Mouse (Mus musculus) adrenal gland, adult 18-20 months (tissue): Measurements from ENCODE around the gene Rpp14. TPM values are rescaled to one million over a fixed set of nuclear protein-coding genes. Genes with fewer than 3 reads are reported as not detected.
"Not testable (repeated sequence)": the region's sequence is repeated elsewhere in the genome, so short reads cannot be mapped to it uniquely, and the experiment has no call there.

Experiments
- DNase-seq, 2 experiments: peaks; one replicate each; pipeline ENCODE4 v3.0.0; 2021 to 2022; ENCODE audit warnings: low spot score in 2 of 2
- total RNA-seq, 2 experiments: library from RNA; stranded (reverse); gene quantifications; 1 replicate in 1 of 2; 2 replicates in 1 of 2; pipeline ENCODE4 v1.2.3; 2021

Gene Rpp14
- total RNA-seq, 2 experiments from 2014 or later, result 37.5 to 48.9 TPM

DNA sequence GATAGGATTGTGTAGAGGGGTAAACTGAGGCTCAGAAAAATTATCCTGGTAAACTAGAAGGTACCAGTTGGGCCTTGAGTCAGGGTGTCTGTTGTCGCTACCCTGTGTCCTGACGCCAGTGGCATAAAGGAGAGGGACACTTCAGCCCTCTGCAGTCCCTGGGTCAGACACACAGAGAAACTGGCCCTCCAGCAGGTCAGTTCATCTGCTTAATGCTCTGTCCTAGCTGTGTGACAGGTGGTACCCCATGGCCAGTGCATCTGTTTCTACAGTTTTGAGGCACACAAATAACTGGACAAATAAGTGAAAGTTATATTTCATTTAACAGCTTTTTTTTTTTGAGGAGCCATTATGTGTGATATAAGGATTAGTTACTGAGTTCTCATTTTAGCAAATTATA is 33.4 kb downstream of the Rpp14 start:
- no peak for DNase-seq

DNA sequence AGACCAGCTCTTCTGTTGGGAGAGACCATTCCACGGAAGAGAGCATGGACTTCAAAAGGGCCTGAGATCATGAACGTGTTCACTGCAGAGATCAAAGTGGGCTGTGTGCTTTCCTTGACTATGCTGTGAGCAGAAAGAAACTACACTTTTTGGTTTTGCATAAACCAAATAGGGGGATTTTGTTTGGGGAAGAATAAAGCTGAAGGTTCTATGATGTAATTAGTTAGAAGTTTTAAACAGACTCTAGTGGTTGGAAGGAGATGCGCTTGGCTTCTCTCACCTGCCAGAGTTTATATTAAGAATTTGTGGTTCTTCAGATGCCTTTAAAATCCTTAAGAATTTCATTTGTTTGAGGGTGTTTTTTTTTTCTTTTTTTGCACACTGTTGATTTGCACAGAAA is 34.1 kb downstream of the Rpp14 start:
- DNase-seq, result no peak

DNA sequence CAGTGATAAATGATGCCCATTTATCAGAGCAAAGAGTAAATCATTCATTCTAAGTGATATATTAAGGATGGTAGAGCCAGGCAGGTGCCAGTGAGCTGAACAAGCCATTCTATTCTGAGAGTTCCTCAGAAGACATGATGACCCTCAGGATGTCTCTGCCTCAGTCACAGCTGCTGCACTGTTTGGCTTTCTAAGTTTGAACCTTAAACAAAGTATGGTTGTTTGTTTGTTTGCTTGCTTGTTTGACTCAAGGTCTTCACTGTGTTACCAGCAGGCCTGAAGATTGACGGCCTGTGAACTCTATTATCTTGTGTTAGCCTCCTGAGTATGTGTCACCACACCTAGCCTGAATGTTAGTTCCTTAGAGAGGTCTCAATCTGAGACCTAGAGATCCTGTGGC is 34.6 kb downstream of the Rpp14 start:
- no peak for DNase-seq

DNA sequence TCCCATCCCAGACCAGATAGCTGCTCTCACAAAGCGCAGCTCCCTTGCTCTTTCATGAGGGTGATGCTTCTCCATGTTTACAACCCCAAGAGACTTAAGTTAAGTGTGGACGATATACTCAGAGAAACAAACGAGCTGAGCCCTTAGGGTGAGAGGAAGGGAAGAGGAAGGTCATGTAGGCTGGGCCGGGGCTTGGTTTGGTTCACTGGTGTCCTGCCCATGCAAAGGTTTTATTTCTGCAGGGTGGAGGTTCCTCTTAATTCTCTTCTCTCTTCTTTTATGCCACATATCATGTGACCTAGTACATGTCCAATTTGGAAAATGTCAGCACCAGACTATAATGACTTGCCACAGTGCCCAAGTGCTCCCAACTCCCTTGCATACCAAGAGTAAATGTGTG is 35.6 kb downstream of the Rpp14 start:
- DNase-seq, result no peak

DNA sequence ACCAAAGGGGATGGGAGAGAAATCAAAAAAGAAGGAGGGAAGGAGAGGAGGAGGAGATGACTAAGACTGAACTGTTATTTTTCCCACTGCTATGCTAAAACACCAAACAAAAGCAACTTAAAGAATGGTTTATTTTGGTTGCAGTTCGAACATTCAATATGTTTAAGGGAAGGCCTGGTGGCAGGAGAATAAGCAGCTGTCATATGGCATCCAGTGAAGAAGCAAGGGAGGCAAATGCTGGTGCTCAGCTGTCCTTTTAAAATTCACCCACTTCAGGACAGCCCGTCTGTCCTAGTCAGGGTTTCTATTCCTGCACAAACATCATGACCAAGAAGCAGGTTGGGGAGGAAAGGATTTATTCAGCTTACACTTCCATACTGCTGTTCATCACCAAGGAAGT is 37.2 kb downstream of the Rpp14 start:
- DNase-seq, result no peak

DNA sequence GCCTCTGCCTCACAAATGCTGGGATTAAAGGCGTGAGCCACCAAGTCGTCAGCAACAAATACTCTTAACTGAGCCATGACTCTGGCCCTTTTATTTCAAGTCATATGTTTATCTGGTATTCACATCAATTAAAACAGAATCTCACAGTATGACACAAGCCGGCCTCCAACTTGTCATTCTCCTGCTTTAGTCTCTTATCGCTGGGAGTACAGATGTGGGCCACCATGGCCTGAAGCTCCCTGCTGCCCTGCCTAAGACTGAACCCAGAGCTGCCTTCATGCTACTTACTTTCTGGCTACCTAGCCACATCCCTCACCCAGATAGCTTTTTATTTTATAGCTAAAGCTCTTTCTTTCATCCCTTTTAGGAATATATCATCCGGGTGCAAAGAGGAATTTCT is 39.3 kb downstream of the Rpp14 start:
- no peak for DNase-seq

DNA sequence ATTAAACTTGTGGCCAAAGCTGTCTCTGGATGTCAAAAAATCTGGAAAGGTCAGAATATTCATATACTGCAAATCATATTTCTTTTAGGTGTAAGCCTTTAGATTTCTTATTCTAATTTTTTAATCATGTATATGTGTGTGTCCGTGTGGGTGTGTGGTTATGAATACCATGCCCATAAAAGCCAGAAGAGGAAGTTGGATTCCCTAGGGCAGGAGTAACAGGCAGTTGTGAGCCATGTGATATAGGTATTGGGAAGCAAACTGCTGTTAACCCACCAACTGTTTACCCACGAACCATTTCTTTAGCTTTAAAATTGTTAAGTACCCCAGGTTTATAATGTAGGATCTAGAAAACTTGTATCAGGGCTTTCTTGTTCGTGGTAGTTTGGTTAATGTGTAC is 39.7 kb downstream of the Rpp14 start:
- no peak for DNase-seq

DNA sequence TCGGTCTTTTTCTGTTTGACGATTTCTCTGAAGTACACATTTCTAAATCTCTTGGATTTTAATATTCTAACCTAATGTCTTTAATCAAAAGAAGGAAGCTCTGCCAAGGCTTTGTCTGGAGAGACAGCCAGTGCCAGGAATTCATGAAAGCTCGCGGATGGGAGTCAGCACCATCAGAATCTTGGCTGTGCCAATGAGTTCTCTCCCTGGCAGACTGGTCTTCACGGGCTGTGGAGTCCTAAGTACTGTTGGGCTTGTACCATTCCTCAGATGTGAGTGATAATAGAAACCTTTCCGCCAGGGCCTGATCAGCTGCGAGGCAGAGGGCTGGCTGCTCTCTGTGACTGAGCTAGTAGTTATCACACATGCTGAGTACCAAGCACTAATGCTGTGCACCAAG is 43.0 kb downstream of the Rpp14 start:
- DNase-seq, result no peak

DNA sequence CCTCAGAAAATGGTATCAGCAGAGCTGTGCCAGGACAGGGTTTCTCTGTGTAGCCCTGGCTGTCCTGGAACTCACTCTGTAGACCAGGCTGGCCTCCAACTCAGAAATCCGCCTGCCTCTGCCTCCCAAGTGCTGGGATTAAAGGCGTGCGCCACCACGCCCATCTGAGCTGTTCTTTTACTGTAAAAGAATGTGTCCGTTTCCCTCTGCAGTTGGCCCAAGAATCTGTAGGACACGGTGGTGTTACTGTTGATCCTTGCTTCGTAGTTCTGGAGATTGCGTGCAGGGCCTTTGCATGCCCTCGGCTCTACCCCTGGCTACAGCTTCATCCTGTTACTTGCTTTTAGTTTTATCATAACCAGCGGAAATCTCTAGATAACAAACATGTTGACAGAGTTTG is 43.4 kb downstream of the Rpp14 start:
- not testable (repeated sequence) for DNase-seq

DNA sequence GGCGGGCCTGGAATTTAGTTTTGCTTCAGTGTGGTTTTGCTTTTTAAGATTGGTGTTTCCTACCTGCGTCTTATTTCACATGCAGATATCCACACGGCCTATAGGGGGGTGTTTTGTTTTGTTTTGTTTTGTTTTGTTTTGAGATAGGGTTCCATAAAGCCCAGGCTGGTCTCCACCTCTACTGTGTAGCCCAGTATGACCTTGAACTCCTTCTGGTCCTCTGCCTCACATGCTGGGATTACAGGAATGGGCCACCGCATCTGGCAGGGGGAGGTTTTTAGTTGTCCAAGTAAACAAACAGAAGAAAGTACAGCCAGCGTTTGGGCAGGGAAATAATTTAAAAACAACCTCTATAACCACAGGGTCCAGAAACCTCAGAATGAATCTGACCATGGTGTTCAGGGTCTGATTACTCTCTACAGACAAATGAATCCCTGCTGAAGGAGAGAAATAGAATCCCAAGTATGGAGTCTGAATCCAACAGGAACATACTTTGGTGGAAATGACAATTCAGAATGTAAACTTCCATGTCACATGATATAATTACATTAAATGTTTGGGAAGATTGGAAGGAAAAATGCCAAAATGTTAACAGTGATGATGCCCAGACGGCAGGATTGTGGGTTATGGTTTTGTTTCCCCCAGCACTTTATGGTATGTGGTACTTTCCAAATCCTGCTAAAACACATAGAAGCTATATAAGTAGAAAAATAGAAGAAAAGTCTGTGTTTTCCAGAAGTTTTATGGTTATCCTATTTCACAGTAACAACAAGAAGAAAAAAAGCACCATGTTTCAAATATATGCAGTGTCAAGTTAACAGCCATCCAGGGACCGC is 44.1 kb downstream of the Rpp14 start:
- DNase-seq, result no peak

DNA sequence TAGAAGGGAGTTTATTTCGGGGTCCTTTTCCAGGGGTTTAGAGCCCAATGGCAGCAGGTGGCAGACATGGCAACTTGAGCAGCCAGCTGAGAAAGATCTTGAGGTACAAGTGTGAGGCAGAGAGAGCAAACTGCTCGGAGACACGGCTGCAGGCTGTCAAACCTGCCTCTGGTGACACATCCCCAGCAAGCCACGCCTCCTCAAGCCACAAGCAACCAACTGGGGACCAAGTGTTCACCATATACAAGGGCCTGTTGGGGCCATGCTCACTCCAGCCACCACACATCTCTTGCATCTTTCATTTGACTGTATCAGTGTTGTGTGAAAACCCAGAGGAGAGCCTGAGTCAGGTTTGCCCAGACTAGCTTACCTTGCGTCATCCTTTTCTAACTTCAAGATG is 47.8 kb downstream of the Rpp14 start:
- no peak for DNase-seq

DNA sequence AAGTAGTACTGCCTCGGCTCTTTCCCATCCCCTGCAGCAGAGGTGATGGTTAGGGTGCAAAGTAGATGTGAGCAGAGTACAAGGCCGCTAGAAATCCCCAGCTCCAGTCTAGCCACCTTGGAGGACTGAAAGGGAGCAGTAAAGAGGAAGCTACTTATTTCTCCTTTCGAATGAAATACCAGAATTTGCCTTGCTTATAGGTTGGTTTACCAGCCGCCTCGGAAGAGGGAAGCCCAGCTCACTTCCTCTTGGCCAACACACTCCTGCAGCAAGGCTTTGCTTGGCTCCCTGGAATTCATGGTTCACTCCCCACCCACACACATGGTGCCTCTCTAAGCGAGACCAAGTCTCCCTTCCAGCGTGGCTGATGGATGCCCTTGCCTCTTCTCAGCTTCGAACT is 52.6 kb downstream of the Rpp14 start:
- DNase-seq, result no peak

DNA sequence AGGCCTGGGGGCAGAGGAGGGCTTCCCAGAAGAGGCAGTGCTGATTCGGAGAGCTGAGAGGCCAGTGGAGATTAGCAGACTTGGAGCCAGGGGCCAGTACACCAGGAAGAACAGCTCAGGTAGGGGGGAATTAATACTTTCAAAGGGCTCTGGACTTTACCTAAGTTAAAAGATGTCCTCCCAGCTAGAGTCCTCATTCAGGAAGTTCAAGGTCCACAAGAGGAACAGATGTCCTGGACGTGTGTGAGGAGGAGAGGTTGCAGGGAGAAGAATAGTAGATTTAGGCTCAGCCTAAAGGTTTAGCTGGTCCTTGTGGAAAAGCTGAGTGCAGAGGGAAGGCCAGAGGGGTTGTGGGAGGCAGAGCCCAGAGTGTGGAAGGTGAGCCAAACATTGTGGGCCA is 54.1 kb downstream of the Rpp14 start:
- no peak for DNase-seq

DNA sequence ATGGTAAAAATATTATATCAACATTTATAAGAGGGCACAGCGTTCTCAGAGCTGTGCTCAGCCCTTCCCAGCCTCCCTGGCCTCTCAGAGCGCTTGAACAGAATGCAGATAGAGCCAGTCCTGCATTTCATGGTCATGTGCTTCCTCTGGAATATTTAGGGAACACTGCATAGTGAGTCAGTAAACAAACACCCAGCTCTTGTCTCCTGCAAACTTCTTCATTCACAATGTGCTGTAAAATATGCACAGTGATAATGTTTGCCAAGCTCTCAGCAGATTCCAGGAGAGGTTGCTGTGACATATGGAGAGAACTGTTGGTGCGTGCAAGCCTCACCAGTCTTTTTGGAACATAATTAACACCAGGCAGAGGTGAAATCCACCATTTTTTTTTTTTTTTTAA is 55.0 kb downstream of the Rpp14 start:
- DNase-seq, result no peak

DNA sequence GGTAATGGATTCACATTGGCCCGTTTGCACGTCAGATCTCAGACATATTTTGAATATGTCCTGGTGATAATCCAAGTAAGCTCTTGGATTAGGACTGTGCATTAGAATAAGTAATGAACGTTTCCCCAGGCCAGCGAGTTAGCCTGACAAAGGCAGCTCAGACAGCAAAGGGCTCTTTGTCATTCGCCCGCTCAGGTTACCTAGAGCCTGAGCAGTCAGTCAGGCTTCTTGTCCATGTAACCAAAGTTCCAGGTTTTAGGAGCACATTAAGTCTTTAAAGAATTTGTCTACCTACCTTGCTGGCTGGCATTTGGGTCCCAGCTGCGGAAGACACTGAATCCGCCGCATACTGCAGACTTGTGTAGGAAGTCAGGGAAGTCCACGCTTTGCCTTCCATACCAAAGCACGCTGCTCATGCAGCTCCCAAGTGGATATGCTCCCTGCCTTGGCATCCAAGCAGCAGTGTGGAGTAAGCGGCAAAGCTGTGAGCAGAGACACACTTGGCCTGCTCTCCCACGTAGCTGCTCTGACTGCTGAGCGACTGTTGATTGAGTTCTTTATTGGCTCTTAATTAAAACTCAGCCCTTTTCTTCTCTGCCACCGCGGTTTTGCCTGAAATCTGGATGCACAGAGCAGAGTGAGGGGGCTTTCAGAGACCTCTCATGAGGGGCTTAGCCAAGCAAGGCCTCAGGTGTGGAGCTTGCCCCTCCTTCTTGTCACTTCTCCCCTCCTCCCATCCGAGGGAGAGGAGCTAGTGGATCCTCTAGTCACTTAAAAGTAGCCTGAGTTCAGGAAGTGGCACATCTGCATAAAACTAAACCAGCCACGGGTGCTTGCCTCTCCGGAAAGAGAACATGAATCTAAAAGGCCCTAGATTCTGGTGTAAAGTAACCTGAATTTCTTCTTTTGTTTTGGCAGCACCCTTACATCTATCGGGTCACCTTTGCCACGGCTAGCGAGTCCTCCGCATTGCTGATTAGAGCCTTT is 59.9 kb downstream of the Rpp14 start:
- no peak for DNase-seq

DNA sequence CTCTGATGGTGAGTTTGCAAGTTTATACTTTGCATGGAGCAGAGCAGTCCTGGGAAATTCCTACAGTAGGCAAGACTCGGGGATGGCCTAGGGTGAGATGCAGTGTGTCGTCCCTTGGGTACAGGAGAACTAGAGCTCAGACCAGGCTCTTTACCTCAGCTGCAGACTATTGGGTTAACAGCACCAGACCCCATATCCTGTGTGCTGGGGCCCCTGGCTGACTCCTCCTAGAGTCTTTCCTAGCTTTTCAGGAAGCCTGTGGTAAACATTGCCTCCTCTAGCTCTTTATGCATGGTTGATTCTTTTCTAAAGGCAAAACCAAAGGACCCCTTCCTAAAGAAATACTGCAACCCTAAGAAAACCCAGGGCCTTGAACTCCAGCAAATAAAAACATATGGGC is 61.0 kb downstream of the Rpp14 start:
- DNase-seq, result no peak

Other genes starting within 250 kb of the Rpp14 start
- not detected for gene Gm45521, start 123.1 kb upstream of the Rpp14 start, total RNA-seq
- gene Dnase1l3, start 85.8 kb upstream of the Rpp14 start, total RNA-seq, result under 1 TPM; 0.45 to 0.70 TPM
- gene Abhd6, start 77.5 kb upstream of the Rpp14 start, total RNA-seq, result 10 to 100 TPM; 51.9 to 92.9 TPM
- gene Pxk, start 17.8 kb downstream of the Rpp14 start, total RNA-seq, result 10 to 100 TPM; 73.3 to 86.3 TPM
- gene Pdhb, start 92.7 kb downstream of the Rpp14 start, total RNA-seq, result 100 to 1,000 TPM; 377 to 745 TPM
- gene Kctd6, start 133.8 kb downstream of the Rpp14 start, total RNA-seq, result 10 to 100 TPM; 13.2 to 16.2 TPM
- 1 to 10 TPM in 1 of 2 experiments, under 1 TPM in 1; 0.23 to 1.7 TPM for gene Acox2, start 179.0 kb downstream of the Rpp14 start, total RNA-seq
- 1 to 10 TPM; 7.4 to 8.0 TPM for gene Fam107a, start 237.7 kb downstream of the Rpp14 start, total RNA-seq